Mouse (Mus musculus) embryo, embryonic 11.5 days (tissue): ENCODE measurements around the gene Olfr345.

ENCODE experiments used
- DNase-seq: peaks from one replicate; pipeline ENCODE4 v3.0.0-alpha.2; 2012; ENCODE audit warnings: low read depth, low spot score

Gene Olfr345

GRCm38 (mm10) chr2:36639741-36640140 lies at the start of gene Olfr345:
TSS of gene Olfr345 (plus strand) at chr2:36640041.
- DNase-seq: no peak

GRCm38 (mm10) chr2:36685488-36685887 lies 45.6 kb downstream of the Olfr345 start, which contains the start of gene Olfr346:
TSS of gene Olfr346 (plus strand) at chr2:36685788.
- no peak for DNase-seq
